Mouse (Mus musculus): ENCODE measurements at regions not wholly inside any gene's neighbourhood (a gene's known extent, or its start where the extent isn't known, plus 50 kb on each side); places are given as distances from the start of the nearest gene placed in this dataset.

- DNase-seq (ENCODE audit: inconsistent ontology term): no peak
Measured at GRCm38 (mm10) chr2:159523739-159524138, 729.1 kb downstream of the Dhx35 start.

GRCm38 (mm10) chr2:159534951-159535350 is 740.3 kb downstream of the Dhx35 start:
- peak; percentile 33 for DNase-seq (ENCODE audit: inconsistent ontology term)

GRCm38 (mm10) chr2:159539261-159539660 is 744.7 kb downstream of the Dhx35 start:
- DNase-seq (ENCODE audit: inconsistent ontology term): no peak

GRCm38 (mm10) chr2:159557567-159557966 is 763.0 kb downstream of the Dhx35 start:
- no peak for DNase-seq (ENCODE audit: inconsistent ontology term)

GRCm38 (mm10) chr2:159565255-159565654 is 768.7 kb downstream of the Gm826 start:
- peak; percentile 21 for DNase-seq (ENCODE audit: inconsistent ontology term)

- no peak for DNase-seq (ENCODE audit: inconsistent ontology term)
Measured at GRCm38 (mm10) chr2:159565921-159566320, 768.0 kb downstream of the Gm826 start.

- no peak for DNase-seq (ENCODE audit: inconsistent ontology term)
Measured at GRCm38 (mm10) chr2:159566461-159566860, 767.5 kb downstream of the Gm826 start.

GRCm38 (mm10) chr2:159568391-159568790 is 765.6 kb downstream of the Gm826 start:
- DNase-seq (ENCODE audit: inconsistent ontology term): no peak

- DNase-seq (ENCODE audit: inconsistent ontology term): no peak
Measured at GRCm38 (mm10) chr2:159571862-159572261, 762.1 kb downstream of the Gm826 start.

- no peak for DNase-seq (ENCODE audit: inconsistent ontology term)
Measured at GRCm38 (mm10) chr2:159575271-159575670, 758.7 kb downstream of the Gm826 start.

GRCm38 (mm10) chr2:159583103-159583502 is 750.9 kb downstream of the Gm826 start:
- peak; percentile 96 for DNase-seq (ENCODE audit: inconsistent ontology term)

- no peak for DNase-seq (ENCODE audit: inconsistent ontology term)
Measured at GRCm38 (mm10) chr2:159584641-159585040, 749.3 kb downstream of the Gm826 start.

- DNase-seq (ENCODE audit: inconsistent ontology term): no peak
Measured at GRCm38 (mm10) chr2:159586697-159587473, 747.1 kb downstream of the Gm826 start.

- DNase-seq (ENCODE audit: inconsistent ontology term): no peak
Measured at GRCm38 (mm10) chr2:159591396-159592124, 742.4 kb downstream of the Gm826 start.

GRCm38 (mm10) chr2:159592841-159593240 is 741.1 kb downstream of the Gm826 start:
- DNase-seq (ENCODE audit: inconsistent ontology term): no peak

- no peak for DNase-seq (ENCODE audit: inconsistent ontology term)
Measured at GRCm38 (mm10) chr2:159596285-159596684, 737.7 kb downstream of the Gm826 start.

- DNase-seq (ENCODE audit: inconsistent ontology term): peak; percentile 22
Measured at GRCm38 (mm10) chr2:159598080-159598479, 735.9 kb downstream of the Gm826 start.

GRCm38 (mm10) chr2:159607191-159607590 is 726.8 kb downstream of the Gm826 start:
- no peak for DNase-seq (ENCODE audit: inconsistent ontology term)

- DNase-seq (ENCODE audit: inconsistent ontology term): no peak
Measured at GRCm38 (mm10) chr2:159610451-159610850, 723.5 kb downstream of the Gm826 start.

GRCm38 (mm10) chr2:159616685-159617084 is 717.3 kb downstream of the Gm826 start:
- no peak for DNase-seq (ENCODE audit: inconsistent ontology term)

GRCm38 (mm10) chr2:159621261-159621660 is 712.7 kb downstream of the Gm826 start:
- DNase-seq (ENCODE audit: inconsistent ontology term): no peak

- no peak for DNase-seq (ENCODE audit: inconsistent ontology term)
Measured at GRCm38 (mm10) chr2:159622141-159622669, 711.8 kb downstream of the Gm826 start.

- DNase-seq (ENCODE audit: inconsistent ontology term): no peak
Measured at GRCm38 (mm10) chr2:159625306-159625705, 708.7 kb downstream of the Gm826 start.

All from Muller cell, postnatal 12 days (primary cell).